Mouse (Mus musculus) olfactory bulb, adult 2 months (tissue): ENCODE measurements around the gene Krtap14. TPM values are rescaled to one million over a fixed set of nuclear protein-coding genes. Genes with fewer than 3 reads are reported as not detected.

Experiments
- H3K27ac ChIP-seq: fragments of 200-500 bp; 2 replicates; pipeline ENCODE4 v1.5.1; 2012; ENCODE audit warnings: low read depth, low read length; ENCODE audit not compliant: insufficient read depth
- H3K4me1 ChIP-seq: fragments of 200-500 bp; 2 replicates; pipeline ENCODE4 v1.6.1; 2012; ENCODE audit warnings: low read length; ENCODE audit not compliant: control insufficient read depth, insufficient read depth
- H3K4me3 ChIP-seq: fragments of 200-500 bp; 2 replicates; pipeline ENCODE4 v1.5.1; 2012; ENCODE audit warnings: mild to moderate bottlenecking, low read depth, low read length, moderate library complexity; ENCODE audit not compliant: insufficient read depth
- CTCF ChIP-seq: fragments of 200-500 bp; IDR thresholded peaks from 2 replicates; pipeline ENCODE4 v1.5.1; 2012; ENCODE audit warnings: low read depth, mild to moderate bottlenecking, low read length, moderate library complexity; ENCODE audit not compliant: insufficient read depth
- POLR2A ChIP-seq: fragments of 200-500 bp; IDR thresholded peaks from 2 replicates; pipeline ENCODE4 v1.6.1; 2012; ENCODE audit warnings: mild to moderate bottlenecking, low read depth, low read length, moderate library complexity; ENCODE audit not compliant: insufficient read depth
- WGBS: fragments of 180-500 bp; shearing (Covaris S2); methylation state at CpG from one replicate; pipeline ENCODE4 v1.1.7; 2018; 5-methylcytosine and 5-hydroxymethylcytosine counted together
- polyA plus RNA-seq: library from polyadenylated mRNA; stranded (reverse); fragments of >200 nt; gene quantifications from 2 replicates; pipeline ENCODE4 v1.2.4, GENCODE M21; 2012; ENCODE audit warnings: low replicate concordance; ENCODE audit not compliant: missing spikeins, insufficient read depth, insufficient read length

Gene Krtap14
- polyA plus RNA-seq, 1 experiment: not detected

DNA sequence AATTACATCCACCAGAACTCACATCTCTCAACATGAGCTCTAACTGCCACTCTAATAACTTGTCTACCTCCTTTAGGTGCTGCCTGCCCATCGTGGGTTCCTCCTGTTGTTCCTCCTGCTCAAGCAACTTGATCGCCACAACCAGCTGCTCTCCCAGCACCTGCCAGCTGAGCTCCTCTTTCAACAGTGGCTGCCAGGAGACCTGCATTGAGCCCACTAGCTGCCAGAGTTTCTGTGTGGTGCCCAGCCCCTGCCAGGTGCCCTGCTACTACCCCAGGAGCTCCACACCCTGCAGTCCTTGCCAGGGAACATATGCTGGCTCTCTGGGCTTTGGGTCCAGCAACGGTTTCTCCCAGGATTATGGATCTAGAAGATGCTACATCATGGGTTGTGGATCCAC is 5.9 kb downstream of the Krtap14 start, which contains the start of gene Krtap15:
Krtap15 (plus strand) TSS at position 150 of the 400 bp plus-strand sequence.
- H3K4me1 ChIP-seq: no peaks in the 10 kb centered on the region
- WGBS: 79% methylated on average over 3 of the region's 3 CpGs
- H3K4me3 ChIP-seq: no peak within 1 kb of the TSS
- TF ChIP-seq CTCF (no peak), POLR2A (no peak)
- H3K27ac ChIP-seq: no peak within 1 kb of the TSS

DNA sequence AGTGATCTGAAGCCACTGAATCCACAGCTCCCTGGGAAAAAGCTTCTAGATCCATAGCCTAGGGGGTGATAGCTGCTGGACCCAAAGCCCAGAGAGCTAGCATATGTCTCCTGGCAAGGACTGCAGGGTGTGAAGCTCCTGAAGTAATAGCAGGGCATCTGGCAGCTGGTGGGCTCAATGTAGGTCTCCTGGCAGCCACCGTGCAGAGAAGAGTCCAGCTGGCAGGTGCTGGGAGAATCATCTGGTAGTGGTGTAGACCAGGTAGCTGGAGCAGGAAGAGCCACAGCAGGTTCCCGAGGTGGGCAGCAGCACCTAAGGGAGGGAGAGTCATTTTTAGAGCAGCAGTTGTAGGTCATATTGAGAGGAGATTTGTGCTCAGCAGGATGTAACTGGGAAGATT is 14.1 kb downstream of the Krtap14 start, which contains the start of gene Gm20741:
Gm20741 (minus strand) TSS at position 394 of the 400 bp plus-strand sequence.
- Histone ChIP-seq H3K4me1 (no peaks in the 10 kb centered on the region), H3K4me3 (no peak within 1 kb of the TSS), H3K27ac (no peak within 1 kb of the TSS)
- WGBS: 78% methylated on average over 2 of the region's 2 CpGs
- TF ChIP-seq CTCF: no peak
- no peak for TF ChIP-seq POLR2A

DNA sequence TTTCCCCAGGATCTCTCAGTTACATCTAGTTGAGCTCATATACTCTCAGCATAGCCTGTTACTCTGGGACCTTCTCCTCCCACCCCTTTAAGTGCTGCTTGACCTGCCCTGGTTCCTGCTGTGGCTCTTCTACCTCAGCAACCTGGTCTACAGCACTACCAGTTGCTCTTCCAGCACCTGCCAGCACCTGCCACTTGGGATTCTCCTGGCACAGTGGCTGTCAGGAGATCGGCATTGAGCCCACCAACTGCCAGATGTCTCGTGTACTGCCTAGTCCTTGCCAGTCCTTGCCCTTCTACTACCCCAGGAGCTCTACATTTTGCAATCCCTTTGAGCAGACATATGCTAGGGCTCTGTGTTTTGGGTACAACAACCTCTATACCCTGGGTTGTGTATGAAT is 39.2 kb downstream of the Krtap14 start:
- no peak overlapping the region for H3K27ac ChIP-seq
- 89% methylated on average over 2 of the region's 2 CpGs for WGBS
- H3K4me3 ChIP-seq: no peak overlapping the region
- no peaks in the 10 kb centered on the region for H3K4me1 ChIP-seq
- no peak for TF ChIP-seq POLR2A

DNA sequence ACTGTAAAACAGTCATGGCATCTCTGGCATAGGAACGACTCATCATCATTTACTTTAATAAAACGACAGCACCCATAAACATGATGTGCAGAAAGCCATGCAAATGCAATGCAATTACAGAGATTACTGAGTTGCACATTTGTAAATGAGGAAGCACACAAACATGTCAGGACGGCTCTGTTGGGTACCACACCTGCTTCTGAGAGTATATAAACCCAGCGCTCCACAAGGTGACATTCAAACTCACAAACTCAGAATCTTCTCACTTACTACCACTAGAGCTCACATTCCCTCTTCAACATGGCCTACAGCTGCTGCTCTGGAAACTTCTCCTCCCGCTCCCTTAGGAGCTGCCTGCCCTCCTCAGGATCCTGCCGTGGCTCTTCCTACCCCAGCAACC is 48.3 kb downstream of the Krtap14 start, which contains the start of gene Gm5965:
Gm5965 (plus strand) TSS at position 301 of the 400 bp plus-strand sequence.
- 93% methylated on average over 6 of the region's 6 CpGs for WGBS

DNA sequence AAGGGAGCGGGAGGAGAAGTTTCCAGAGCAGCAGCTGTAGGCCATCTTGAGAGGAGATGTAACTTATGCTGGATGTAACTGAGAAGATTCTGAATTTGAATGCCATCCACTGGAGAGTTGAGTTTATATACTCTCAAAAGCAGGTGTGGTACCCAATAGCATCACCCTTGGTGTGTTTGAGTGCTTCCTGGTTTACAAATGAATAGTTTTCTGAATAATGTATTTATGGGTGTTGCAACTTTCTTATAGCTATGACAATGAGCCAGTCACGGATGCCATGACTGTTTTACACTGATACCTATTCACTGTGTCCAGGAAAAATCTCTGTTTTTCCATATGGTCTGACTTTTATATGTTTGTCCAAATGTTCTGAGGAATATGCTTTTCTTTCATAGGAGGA is 51.8 kb downstream of the Krtap14 start, which contains the start of gene 2310057N15Rik:
2310057N15Rik (minus strand) TSS at position 101 of the 400 bp plus-strand sequence.
- no peak within 1 kb of the TSS for H3K4me3 ChIP-seq
- WGBS: 91% methylated on average over 2 of the region's 2 CpGs
- TF ChIP-seq CTCF (no peak), POLR2A (no peak)
- no peak within 1 kb of the TSS for H3K27ac ChIP-seq
- H3K4me1 ChIP-seq: no peaks in the 10 kb centered on the region

More for the DNA sequence above, 48.3 kb downstream of the Krtap14 start, which contains the start of gene Gm5965:
- H3K4me1 ChIP-seq: no peaks in the 10 kb centered on the region
- TF ChIP-seq POLR2A (no peak), CTCF (no peak)
- H3K4me3 ChIP-seq: no peak within 1 kb of the TSS
- H3K27ac ChIP-seq: no peak within 1 kb of the TSS

Other genes starting within 250 kb of the Krtap14 start
- not detected in 2 replicates for gene Krtap24-1, start 213.9 kb downstream of the Krtap14 start, polyA plus RNA-seq
- not detected in 2 replicates for gene 2310079G19Rik, start 198.5 kb downstream of the Krtap14 start, polyA plus RNA-seq
- not detected in 2 replicates for gene Krtap26-1, start 178.3 kb downstream of the Krtap14 start, polyA plus RNA-seq
- not detected in 2 replicates for gene Krtap27-1, start 154.5 kb downstream of the Krtap14 start, polyA plus RNA-seq
- not detected in 2 replicates for gene 2310061N02Rik, start 118.2 kb downstream of the Krtap14 start, polyA plus RNA-seq
- gene Krtap13-1, start 97.3 kb downstream of the Krtap14 start, polyA plus RNA-seq: not detected in 2 replicates
- not detected in 2 replicates for gene Krtap13, start 74.5 kb downstream of the Krtap14 start, polyA plus RNA-seq
- gene 2310034C09Rik, start 67.3 kb downstream of the Krtap14 start, polyA plus RNA-seq: not detected in 2 replicates
- gene 2310057N15Rik, start 51.9 kb downstream of the Krtap14 start, polyA plus RNA-seq: not detected in 2 replicates
- not detected in 2 replicates for gene Gm5965, start 48.2 kb downstream of the Krtap14 start, polyA plus RNA-seq
- not detected in 2 replicates for gene Gm20741, start 13.9 kb downstream of the Krtap14 start, polyA plus RNA-seq
- gene Krtap15, start 5.9 kb downstream of the Krtap14 start, polyA plus RNA-seq: not detected in 2 replicates
- not detected in 2 replicates for gene Krtap19-1, start 43.3 kb upstream of the Krtap14 start, polyA plus RNA-seq
- gene Krtap19-2, start 48.1 kb upstream of the Krtap14 start, polyA plus RNA-seq: not detected in 2 replicates
- gene Krtap19-3, start 51.9 kb upstream of the Krtap14 start, polyA plus RNA-seq: not detected in 2 replicates
- gene Krtap19-4, start 58.9 kb upstream of the Krtap14 start, polyA plus RNA-seq: not detected in 2 replicates
- not detected in 2 replicates for gene Krtap19-5, start 70.3 kb upstream of the Krtap14 start, polyA plus RNA-seq
- not detected in 2 replicates for gene Krtap19-9b, start 106.1 kb upstream of the Krtap14 start, polyA plus RNA-seq
- gene Krtap16-3, start 136.7 kb upstream of the Krtap14 start, polyA plus RNA-seq: not detected in 2 replicates
- not detected in 2 replicates for gene Krtap22-2, start 184.6 kb upstream of the Krtap14 start, polyA plus RNA-seq
- not detected in 2 replicates for gene Gm10229, start 189.1 kb upstream of the Krtap14 start, polyA plus RNA-seq
- gene Krtap6-1, start 205.6 kb upstream of the Krtap14 start, polyA plus RNA-seq: not detected in 2 replicates
- not detected in 2 replicates for gene Gm10228, start 215.3 kb upstream of the Krtap14 start, polyA plus RNA-seq
- gene Krtap6-5, start 221.7 kb upstream of the Krtap14 start, polyA plus RNA-seq: not detected in 2 replicates
- gene 1110025L11Rik, start 237.9 kb upstream of the Krtap14 start, polyA plus RNA-seq: not detected in 2 replicates